Mouse (Mus musculus) sigmoid colon, adult 10 weeks (tissue): Measurements from ENCODE around the gene Prss35. TPM values are rescaled to one million over a fixed set of nuclear protein-coding genes. Genes with fewer than 3 reads are reported as not detected.

Source experiments
- polyA plus RNA-seq: library from polyadenylated mRNA; stranded (reverse); fragments of 350-450 nt; fragmentation: Illumina TruSeq; extraction: RNeasy Lipid Tissue Mini Kit (QIAGEN cat#74804); gene quantifications from one replicate; pipeline ENCODE4 v1.2.3, GENCODE M21; 2014; ENCODE audit warnings: low read depth, low replicate concordance

Prss35 gene
- polyA plus RNA-seq = not detected

GRCm38 (mm10) chr9:86742959-86743911 is at the start of gene Prss35:
Prss35 (plus strand) TSS chr9:86743649.

GRCm38 (mm10) chr9:86695818-86696261 is 47.6 kb upstream of the Prss35 start, which contains the start of gene Me1:
Me1 (minus strand) TSS chr9:86695953.

Other genes with a start within 250 kb of the Prss35 start
- gene Pgm3, start 171.8 kb upstream of the Prss35 start, polyA plus RNA-seq = 47.9 TPM
- gene Rwdd2a, start 171.7 kb upstream of the Prss35 start, polyA plus RNA-seq = 2.3 TPM
- 31.8 TPM for gene Me1, start 47.7 kb upstream of the Prss35 start, polyA plus RNA-seq
- gene Snap91, start 137.0 kb downstream of the Prss35 start, polyA plus RNA-seq = 3.9 TPM